Mouse (Mus musculus) CH12.LX (cell line): Measurements from ENCODE around the gene Scarb1. TPM values are rescaled to one million over a fixed set of nuclear protein-coding genes. Genes with fewer than 3 reads are reported as not detected.

Experiments
- DNase-seq: peaks from one replicate; pipeline ENCODE4 v3.0.0-alpha.2; 2013; ENCODE audit errors: extremely low read depth
- H3K27ac ChIP-seq: 2 replicates; pipeline ENCODE4 v1.5.1; 2012; ENCODE audit warnings: low read depth, mild to moderate bottlenecking, control low read depth, moderate library complexity; ENCODE audit not compliant: insufficient read depth
- H3K27me3 ChIP-seq: replicated peaks from 2 replicates; pipeline ENCODE3; 2012; ENCODE audit warnings: inconsistent platforms
- H3K36me3 ChIP-seq, 2 experiments: replicated peaks in 1 of 2; 2 replicates each; pipeline versions ENCODE3 to v1.6.1; 2012; ENCODE audit warnings: inconsistent platforms in 1 of 2, low read length in 1 of 2, mild to moderate bottlenecking in 1 of 2, mixed read lengths in 1 of 2, moderate library complexity in 1 of 2; ENCODE audit not compliant: control insufficient read depth in 1 of 2, insufficient read depth in 1 of 2
- H3K4me1 ChIP-seq, 2 experiments: 2 replicates each; pipeline ENCODE4 v1.6.1; 2012; ENCODE audit warnings: inconsistent platforms in 1 of 2, moderate library complexity in 1 of 2; ENCODE audit not compliant: insufficient read depth in 2 of 2, control insufficient read depth in 1 of 2
- H3K4me2 ChIP-seq: 2 replicates; pipeline ENCODE4 v1.6.1; 2012; ENCODE audit warnings: low read depth, mild to moderate bottlenecking, control low read depth; ENCODE audit not compliant: poor library complexity, insufficient read depth, severe bottlenecking
- H3K4me3 ChIP-seq, 3 experiments: fragments of 150-350 bp in 1 of 3; sonication (generic) in 1 of 3; replicated peaks in 1 of 3; 2 replicates each; pipeline versions ENCODE3 to v1.5.1; 2011 to 2012; ENCODE audit warnings: low read depth in 2 of 3, low read length in 2 of 3, mild to moderate bottlenecking in 2 of 3, moderate library complexity in 2 of 3, control low read depth in 1 of 3, improper control_type of control experiment in 1 of 3, inconsistent platforms in 1 of 3, mixed read lengths in 1 of 3; ENCODE audit not compliant: poor library complexity in 1 of 3
- H3K79me2 ChIP-seq: replicated peaks from 2 replicates; pipeline ENCODE4 v1.6.1; 2012; ENCODE audit warnings: mild to moderate bottlenecking, moderate library complexity; ENCODE audit not compliant: control insufficient read depth, poor library complexity, insufficient read depth, severe bottlenecking; ENCODE audit errors: extremely low read depth
- H3K9ac ChIP-seq: 2 replicates; pipeline ENCODE4 v1.6.1; 2012; ENCODE audit warnings: low read depth, mild to moderate bottlenecking, control low read depth, moderate library complexity; ENCODE audit not compliant: insufficient read depth
- H3K9me3 ChIP-seq: replicated peaks from 2 replicates; pipeline ENCODE3; 2012; ENCODE audit warnings: low read length, inconsistent platforms, mixed read lengths
- CHD1 ChIP-seq: IDR thresholded peaks from 2 replicates; pipeline ENCODE4 v1.6.1; 2012; ENCODE audit warnings: low read depth, low read length, improper control_type of control experiment, inconsistent platforms
- CHD2 ChIP-seq: IDR thresholded peaks from 2 replicates; pipeline ENCODE4 v1.6.1; 2011; ENCODE audit warnings: low read length, improper control_type of control experiment
- E2F4 ChIP-seq: IDR thresholded peaks from 2 replicates; pipeline ENCODE4 v1.6.1; 2011; ENCODE audit warnings: low read depth, low read length, improper control_type of control experiment; ENCODE audit not compliant: insufficient replicate concordance
- ELF1 ChIP-seq: IDR thresholded peaks from 2 replicates; pipeline ENCODE4 v1.6.1; 2014; ENCODE audit warnings: low read depth, mild to moderate bottlenecking, inconsistent platforms, low read length, improper control_type of control experiment
- EP300 ChIP-seq: IDR thresholded peaks from 2 replicates; pipeline ENCODE4 v1.6.1; 2011; ENCODE audit warnings: low read length, improper control_type of control experiment
- IRF4 ChIP-seq: IDR thresholded peaks from 2 replicates; pipeline ENCODE4 v1.6.1; 2014; ENCODE audit warnings: low read depth, mild to moderate bottlenecking, inconsistent platforms, low read length, improper control_type of control experiment
- JUN ChIP-seq: IDR thresholded peaks from 2 replicates; pipeline ENCODE4 v1.6.1; 2011; ENCODE audit warnings: low read depth, mild to moderate bottlenecking, low read length, improper control_type of control experiment, moderate library complexity; ENCODE audit not compliant: insufficient read depth
- KAT2A ChIP-seq: IDR thresholded peaks from 2 replicates; pipeline ENCODE4 v1.6.1; 2012; ENCODE audit warnings: low read length, improper control_type of control experiment, inconsistent platforms; ENCODE audit not compliant: insufficient replicate concordance
- MAX ChIP-seq: IDR thresholded peaks from 2 replicates; pipeline ENCODE4 v1.6.1; 2011; ENCODE audit warnings: low read length, improper control_type of control experiment
- MAZ ChIP-seq: IDR thresholded peaks from 2 replicates; pipeline ENCODE4 v1.6.1; 2012; ENCODE audit warnings: low read depth, mild to moderate bottlenecking, inconsistent platforms, low read length, improper control_type of control experiment, moderate library complexity
- MEF2A ChIP-seq: IDR thresholded peaks from 2 replicates; pipeline ENCODE4 v1.6.1; 2014; ENCODE audit warnings: low read depth, mild to moderate bottlenecking, inconsistent platforms, low read length, improper control_type of control experiment, borderline replicate concordance
- MYC ChIP-seq: IDR thresholded peaks from 2 replicates; pipeline ENCODE4 v1.6.1; 2011; ENCODE audit warnings: low read depth, mild to moderate bottlenecking, improper control_type of control experiment, low read length
- NRF1 ChIP-seq: IDR thresholded peaks from 2 replicates; pipeline ENCODE4 v1.6.1; 2014; ENCODE audit warnings: low read depth, mild to moderate bottlenecking, inconsistent platforms, low read length, improper control_type of control experiment, moderate library complexity
- POLR2A ChIP-seq: IDR thresholded peaks from 2 replicates; pipeline ENCODE4 v1.6.1; 2011; ENCODE audit warnings: low read depth, mild to moderate bottlenecking, improper control_type of control experiment, low read length
- RCOR1 ChIP-seq: conservative IDR thresholded peaks from 2 replicates; pipeline ENCODE4 v1.6.1; 2012; ENCODE audit warnings: low read depth, mild to moderate bottlenecking, inconsistent platforms, low read length, improper control_type of control experiment
- SMC3 ChIP-seq: IDR thresholded peaks from 2 replicates; pipeline ENCODE4 v1.6.1; 2011; ENCODE audit warnings: low read depth, low read length, improper control_type of control experiment
- TBP ChIP-seq: conservative IDR thresholded peaks from 2 replicates; pipeline ENCODE4 v1.6.1; 2011; ENCODE audit warnings: low read depth, low read length, improper control_type of control experiment
- TCF12 ChIP-seq: IDR thresholded peaks from 2 replicates; pipeline ENCODE4 v1.6.1; 2014; ENCODE audit warnings: low read depth, mild to moderate bottlenecking, inconsistent platforms, low read length, improper control_type of control experiment
- USF1 ChIP-seq: IDR thresholded peaks from 2 replicates; pipeline ENCODE4 v1.6.1; 2014; ENCODE audit warnings: low read depth, mild to moderate bottlenecking, inconsistent platforms, low read length, improper control_type of control experiment
- USF2 ChIP-seq: conservative IDR thresholded peaks from 2 replicates; pipeline ENCODE4 v1.6.1; 2011; ENCODE audit warnings: low read depth, low read length, improper control_type of control experiment
- dilution Hi-C: fragments of 300-500 bp; cut with MboI; formaldehyde crosslinking; loops from 2 replicates; pipeline ENCODE4 v1.14.3; 2020; ENCODE audit warnings: low sequenced_read_pairs; ENCODE audit not compliant: extremely low pct_unique_long_range_greater_than_20kb, extremely low pct_ligation_motif_present
- in situ Hi-C: fragments of 300-500 bp; cut with MboI; formaldehyde crosslinking; loops from 3 replicates; pipeline ENCODE4 v1.14.3; 2019; ENCODE audit warnings: low sequenced_read_pairs, low pct_ligation_motif_present, low pct_unique_long_range_greater_than_20kb, mixed read lengths
- polyA plus RNA-seq: library from polyadenylated mRNA; unstranded; fragments of >175 nt; gene quantifications from 2 replicates; pipeline ENCODE4 v1.2.1, GENCODE M21; 2012; ENCODE audit warnings: low read depth; ENCODE audit not compliant: insufficient read length
- total RNA-seq, 2 experiments: library from RNA; depleted of rRNA; stranded (reverse); fragments of 300-350 nt in 1 of 2; fragments of >200 nt in 1 of 2; gene quantifications; 2 replicates each; pipeline ENCODE4 v1.2.3; 2012 to 2014

The Scarb1 gene
- total and polyA plus RNA-seq, 3 experiments, result 11.6 to 24.7 (median 20.0) TPM

DNA sequence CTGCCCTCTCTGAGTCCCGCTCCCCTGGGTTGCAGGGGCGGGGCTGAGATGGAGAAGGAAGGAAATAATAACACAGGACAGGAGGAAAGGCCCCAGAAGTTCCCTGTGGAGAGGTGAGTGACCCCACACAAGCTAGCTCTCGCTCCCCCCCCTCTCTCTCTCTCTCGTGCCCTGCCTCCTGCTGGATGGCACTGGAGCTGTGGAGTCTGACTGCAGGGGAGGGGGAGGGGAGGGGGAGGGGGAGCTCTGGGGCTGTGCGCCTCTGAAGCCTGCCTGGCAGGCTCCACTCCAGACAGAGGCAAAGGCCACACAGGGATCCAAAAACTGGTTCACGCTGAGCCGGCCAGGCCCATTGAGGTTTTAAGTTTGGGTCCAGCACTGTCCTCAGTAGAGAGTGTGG is 99.3 kb downstream of the Scarb1 start:
- in situ Hi-C loops (loop anchor here (10.0 kb wide), 1 partner anchor 117 kb away; no protein-coding TSS in a partner anchor), dilution Hi-C loops (no loop called here)
- H3K27me3 ChIP-seq, result peaks cover 37% of the 10 kb centered on the region
- no peak for DNase-seq
- H3K9me3 ChIP-seq, result no peaks in the 10 kb centered on the region
- peaks cover 4 to 29% of the 10 kb centered on the region in 2 experiments for H3K4me1 ChIP-seq
- no peaks in the 10 kb centered on the region for H3K79me2 ChIP-seq
- H3K9ac ChIP-seq, result no peak overlapping the region
- H3K4me3 ChIP-seq, result no peak overlapping the region
- TF ChIP-seq USF1 (no peak), KAT2A (no peak), ELF1 (no peak), TBP (no peak), SMC3 (no peak), MAZ (no peak), EP300 (no peak)
- TF ChIP-seq, all 38 proteins: peak for 0
- no peak overlapping the region for H3K27ac ChIP-seq
- H3K36me3 ChIP-seq, result no peaks in the 10 kb centered on the region
- no peak overlapping the region for H3K4me2 ChIP-seq

DNA sequence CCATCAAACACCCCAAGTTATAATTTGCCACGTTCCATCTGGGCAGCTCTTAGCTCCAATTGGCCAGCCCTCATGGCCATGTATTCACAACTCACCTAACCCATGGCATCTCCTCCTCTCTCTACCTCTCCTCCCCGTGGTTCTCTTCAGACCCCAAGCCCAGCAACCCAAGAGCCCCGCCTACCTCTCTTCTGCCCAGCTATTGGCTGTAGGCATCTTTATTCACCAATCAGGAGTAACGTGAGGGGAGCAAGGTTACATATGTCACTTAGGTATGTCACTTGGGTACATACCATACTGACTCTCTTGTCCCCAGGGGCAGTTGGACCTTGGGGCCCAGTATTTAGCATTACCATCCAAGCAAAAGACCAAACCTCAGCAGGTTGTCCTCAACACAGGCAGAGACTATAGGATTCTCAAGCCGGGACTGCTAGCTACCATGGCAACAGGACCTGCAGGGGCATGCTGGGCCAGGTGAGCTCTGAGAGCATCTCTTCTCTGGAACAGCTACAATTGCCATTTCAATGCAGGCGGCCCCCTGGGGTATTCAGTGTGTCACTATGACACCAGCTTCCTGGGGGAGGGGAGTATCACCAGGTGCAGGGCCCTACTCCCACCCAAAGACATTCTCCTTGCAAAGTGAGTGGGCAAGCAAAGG is 100.6 kb downstream of the Scarb1 start:
- H3K4me3 ChIP-seq, result no peak overlapping the region
- no peak overlapping the region for H3K9ac ChIP-seq
- H3K79me2 ChIP-seq, result no peaks in the 10 kb centered on the region
- H3K4me2 ChIP-seq, result no peak overlapping the region
- in situ Hi-C loops (loop anchor here (10.0 kb wide), 1 partner anchor 115 kb away; no protein-coding TSS in a partner anchor), dilution Hi-C loops (no loop called here)
- H3K36me3 ChIP-seq, result no peaks in the 10 kb centered on the region
- peaks cover 33% of the 10 kb centered on the region for H3K27me3 ChIP-seq
- H3K27ac ChIP-seq, result no peak overlapping the region
- H3K9me3 ChIP-seq, result peaks cover 2% of the 10 kb centered on the region
- DNase-seq, result no peak
- TF ChIP-seq TCF12, result no peak
- no peak for TF ChIP-seq USF2
- no peak for TF ChIP-seq MAZ
- no peak for TF ChIP-seq IRF4
- TF ChIP-seq POLR2A, result no peak
- no peak for TF ChIP-seq NRF1
- TF ChIP-seq MAX, result no peak
- TF ChIP-seq CHD1, result no peak
- no peak for TF ChIP-seq RCOR1
- TF ChIP-seq MYC, result no peak
- no peak for TF ChIP-seq E2F4
- TF ChIP-seq JUN, result no peak
- TF ChIP-seq MEF2A, result no peak
- no peak for TF ChIP-seq CHD2
- peaks cover 4 to 20% of the 10 kb centered on the region in 2 experiments for H3K4me1 ChIP-seq
